9 mouse cellular contexts compared by ENCODE assay signal in the genomic region with DNA sequence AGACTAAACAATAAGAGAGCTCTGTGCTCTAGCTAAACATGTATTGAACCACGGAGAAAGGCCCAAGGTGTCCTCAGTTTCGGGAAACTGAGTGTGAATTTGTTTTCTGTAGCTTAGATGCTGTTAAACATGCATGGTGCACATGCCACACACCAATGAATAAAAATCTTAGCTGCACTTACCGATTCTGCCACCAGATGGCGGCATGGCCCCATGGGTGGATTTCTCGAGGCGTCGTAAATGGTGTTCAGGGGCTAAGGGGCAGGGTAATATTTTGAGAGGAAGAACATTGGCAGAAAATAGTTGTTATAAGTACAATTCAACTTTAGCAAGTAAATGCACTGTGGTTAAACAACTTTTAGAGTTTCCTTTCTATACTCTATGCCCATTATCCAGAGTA. TPM values are rescaled to one million over a fixed set of nuclear protein-coding genes. Genes with fewer than 3 reads are reported as not detected.
A peak's percentile ranks its signal among the peaks of the same experiment; 100 is the strongest.
DNase-seq lines count a peak whose midpoint lies in the region; ATAC-seq lines count a peak whose summit lies in the region.
"Had no signal": no experiment of that assay in that cellular context is flagged by ENCODE, and none has a peak within 500 bp of the region (broad histone marks: within the 10 kb centered on the region; RNA-seq: fewer than 3 reads in every experiment).

No protein-coding gene starts in this region.

- H3K4me1 ChIP-seq in midbrain, embryonic 10.5 days, result no peaks in the 10 kb centered on the region
- H3K4me1 ChIP-seq in midbrain, embryonic 15.5 days, result no peaks in the 10 kb centered on the region
- no peaks in the 10 kb centered on the region for H3K4me1 ChIP-seq in hindbrain, embryonic 16.5 days (ENCODE audit: control insufficient read depth, insufficient read depth, low read depth, low read length)
- H3K4me1 ChIP-seq: heart, embryonic 15.5 days had no signal

- H3K4me3 ChIP-seq in midbrain, embryonic 10.5 days, result no peak overlapping the region
- no peak overlapping the region for H3K4me3 ChIP-seq in midbrain, embryonic 15.5 days
- H3K4me3 ChIP-seq in hindbrain, embryonic 16.5 days (ENCODE audit: low read length), result no peak overlapping the region
- H3K4me3 ChIP-seq: heart, embryonic 15.5 days had no signal

- 3% methylated on average over 7 of the region's 7 CpGs for WGBS in midbrain, embryonic 10.5 days
- under 1% methylated on average over 7 of the region's 7 CpGs for WGBS in midbrain, embryonic 15.5 days
- WGBS in hindbrain, embryonic 16.5 days, result 2% methylated on average over 7 of the region's 7 CpGs

- intact Hi-C loops in left cerebral cortex, postnatal 4 days (cut with DNase I), result loop anchor here (5.0 to 10.0 kb wide), 2 partner anchors 200 to 802 kb away; a partner anchor contains a TSS

- DNase-seq in midbrain, embryonic 10.5 days (ENCODE audit: low spot score), result peak; percentile 76
- DNase-seq in adrenal gland, postnatal 36 days, result peak; percentile 68 to 69
- peak; percentile 77 for DNase-seq in embryo, embryonic 9.5 days (ENCODE audit: extremely low spot score)
- peak; percentile 72 for DNase-seq in left cerebral cortex, postnatal 4 days
- DNase-seq in ovary, postnatal 36 days (ENCODE audit: low spot score), result peak; percentile 62
- peak; percentile 65 to 76 for DNase-seq in thymus, postnatal 36 days

- H3K9me3 ChIP-seq in midbrain, embryonic 10.5 days (replicated peaks), result no peaks in the 10 kb centered on the region; the same call in 1 of the 2 replicates
- no peaks in the 10 kb centered on the region for H3K9me3 ChIP-seq in midbrain, embryonic 15.5 days
- H3K9me3 ChIP-seq in hindbrain, embryonic 16.5 days (ENCODE audit: control insufficient read depth, low read length), result no peaks in the 10 kb centered on the region
- H3K9me3 ChIP-seq: heart, embryonic 15.5 days had no signal

- no peak overlapping the region for H3K9ac ChIP-seq in midbrain, embryonic 15.5 days
- no peak overlapping the region for H3K9ac ChIP-seq in hindbrain, embryonic 16.5 days (ENCODE audit: low read depth, low read length)
- H3K9ac ChIP-seq: heart, embryonic 15.5 days had no signal

- no peaks in the 10 kb centered on the region for H3K27me3 ChIP-seq in midbrain, embryonic 10.5 days (ENCODE audit: low read depth, poor library complexity, severe bottlenecking)
- no peaks in the 10 kb centered on the region for H3K27me3 ChIP-seq in midbrain, embryonic 15.5 days (replicated peaks)
- no peaks in the 10 kb centered on the region for H3K27me3 ChIP-seq in hindbrain, embryonic 16.5 days (replicated peaks; ENCODE audit: control insufficient read depth, insufficient read depth, low read length)
- H3K27me3 ChIP-seq: heart, embryonic 15.5 days had no signal

- H3K27ac ChIP-seq in midbrain, embryonic 10.5 days (replicated peaks), result no peak overlapping the region
- H3K27ac ChIP-seq in midbrain, embryonic 15.5 days, result no peak overlapping the region
- no peak overlapping the region for H3K27ac ChIP-seq in hindbrain, embryonic 16.5 days (ENCODE audit: low read depth, low read length)
- H3K27ac ChIP-seq: heart, embryonic 15.5 days had no signal

- no peak for ATAC-seq in midbrain, embryonic 15.5 days (replicated peaks)
- 0 out of 2 replicates have a peak, but pooled peaks have one; percentile 60 for ATAC-seq in hindbrain, embryonic 16.5 days

- H3K4me2 ChIP-seq in midbrain, embryonic 15.5 days, result no peak overlapping the region
- H3K4me2 ChIP-seq in hindbrain, embryonic 16.5 days (ENCODE audit: low read length), result no peak overlapping the region
- H3K4me2 ChIP-seq: heart, embryonic 15.5 days had no signal

- H3K36me3 ChIP-seq in midbrain, embryonic 10.5 days, result no peaks in the 10 kb centered on the region
- no peaks in the 10 kb centered on the region for H3K36me3 ChIP-seq in midbrain, embryonic 15.5 days (replicated peaks)
- no peaks in the 10 kb centered on the region for H3K36me3 ChIP-seq in hindbrain, embryonic 16.5 days (ENCODE audit: control insufficient read depth, insufficient read depth, low read length)
- H3K36me3 ChIP-seq: heart, embryonic 15.5 days had no signal

RNA-seq across cellular contexts. Expression of a gene that starts 13.8 kb away (rescaled TPM):
- polyA plus RNA-seq in midbrain, embryonic 10.5 days (2016; fragmentation: Nextera tagmentation; extraction: Ambion mirVana), result 0.32 and 0.70 TPM in 2 replicates
- polyA plus RNA-seq in midbrain, embryonic 15.5 days (2015; fragmentation: Nextera tagmentation; extraction: Ambion mirVana), result 0.50 and 0.66 TPM in 2 replicates
- total RNA-seq in adrenal gland, postnatal 36 days (2021), result not detected
- polyA plus RNA-seq in hindbrain, embryonic 16.5 days (2015; fragmentation: Nextera tagmentation; extraction: Ambion mirVana), result 0.43 and 0.61 TPM in 2 replicates
- total RNA-seq in left cerebral cortex, postnatal 4 days (2021), result not detected

RNA-seq across cellular contexts. Expression of a gene that starts 37.0 kb away (rescaled TPM):
- polyA plus RNA-seq in midbrain, embryonic 10.5 days (2016; fragmentation: Nextera tagmentation; extraction: Ambion mirVana), result 505 and 561 TPM in 2 replicates
- polyA plus RNA-seq in midbrain, embryonic 15.5 days (2015; fragmentation: Nextera tagmentation; extraction: Ambion mirVana), result 404 and 430 TPM in 2 replicates
- total RNA-seq in adrenal gland, postnatal 36 days (2021), result 100 to 1,000 TPM; 277 to 316 TPM
- polyA plus RNA-seq in hindbrain, embryonic 16.5 days (2015; fragmentation: Nextera tagmentation; extraction: Ambion mirVana), result 371 and 381 TPM in 2 replicates
- total RNA-seq in left cerebral cortex, postnatal 4 days (2021), result 100 to 1,000 TPM; 307 to 334 TPM

RNA-seq across cellular contexts. Expression of a gene that starts 44.3 kb away (rescaled TPM):
- 13.9 and 15.7 TPM in 2 replicates for polyA plus RNA-seq in midbrain, embryonic 10.5 days (2016; fragmentation: Nextera tagmentation; extraction: Ambion mirVana)
- 27.8 and 29.9 TPM in 2 replicates for polyA plus RNA-seq in midbrain, embryonic 15.5 days (2015; fragmentation: Nextera tagmentation; extraction: Ambion mirVana)
- 100 to 1,000 TPM; 143 to 169 TPM for total RNA-seq in adrenal gland, postnatal 36 days (2021)
- 34.3 and 36.3 TPM in 2 replicates for polyA plus RNA-seq in hindbrain, embryonic 16.5 days (2015; fragmentation: Nextera tagmentation; extraction: Ambion mirVana)
- 10 to 100 TPM; 15.8 to 17.2 TPM for total RNA-seq in left cerebral cortex, postnatal 4 days (2021)
